In the genomic region with DNA sequence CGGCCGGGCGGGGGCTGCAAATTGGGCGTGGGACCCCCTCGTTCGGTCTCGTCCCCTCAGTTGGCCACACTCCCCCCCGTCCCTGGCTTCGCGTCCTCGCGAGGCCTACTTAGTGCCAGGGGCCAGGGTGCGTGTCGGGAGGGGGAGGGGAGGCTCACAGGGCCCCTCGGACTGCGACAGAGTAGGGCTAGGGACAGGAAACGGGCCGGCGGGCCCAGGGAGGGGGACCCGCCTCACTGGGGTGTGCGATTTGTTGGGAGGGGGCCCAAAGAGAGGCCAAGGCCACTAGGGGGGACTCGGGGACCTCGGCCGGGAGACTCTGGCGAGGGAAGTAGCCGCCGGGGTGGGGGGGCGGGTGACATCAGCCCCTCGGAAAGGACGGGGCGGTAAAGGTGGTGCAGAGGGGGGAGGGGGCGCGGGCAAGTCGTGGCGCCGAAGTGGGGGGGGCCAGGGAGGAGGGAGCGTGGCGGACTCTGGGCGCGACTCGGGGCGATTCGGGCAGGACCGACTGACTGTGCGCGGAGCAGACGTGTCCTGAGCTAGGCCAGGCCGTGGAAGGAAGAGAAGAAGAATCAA, we compare ENCODE assay signal across 8 mouse cellular contexts. TPM values are rescaled to one million over a fixed set of nuclear protein-coding genes. Genes with fewer than 3 reads are reported as not detected.
DNase-seq lines count a peak whose midpoint lies in the region; ATAC-seq lines count a peak whose summit lies in the region.

No protein-coding gene starts in this region.

- intact Hi-C loops in left cerebral cortex, postnatal 14 days (cut with DNase I), result loop anchor here (5.0 kb wide), 1 partner anchor 132 kb away; a partner anchor contains a TSS

- H3K4me2 ChIP-seq in hindbrain, embryonic 11.5 days (replicated peaks; ENCODE audit: low read depth, low read length), result peak overlapping the region; percentile 56

- ATAC-seq in hindbrain, embryonic 11.5 days (ENCODE audit: low FRiP score), result peak; percentile 74

- peak overlapping the region; percentile 99 for H3K9ac ChIP-seq in hindbrain, embryonic 11.5 days (ENCODE audit: low read depth, low read length)

- peak overlapping the region; percentile 100 for H3K27ac ChIP-seq in hindbrain, embryonic 11.5 days (ENCODE audit: low read depth, low read length)

- 0 out of 2 replicates have a peak, but pooled peaks cover 3% of the 10 kb centered on the region for H3K27me3 ChIP-seq in hindbrain, embryonic 11.5 days (ENCODE audit: control insufficient read depth, insufficient read depth, low read length)
- no peaks in the 10 kb centered on the region for H3K27me3 ChIP-seq in megakaryocyte, embryonic 14.5 days (replicated peaks)

- peak overlapping the region; percentile 95 for H3K4me3 ChIP-seq in hindbrain, embryonic 11.5 days (ENCODE audit: low read depth, low read length)
- peak overlapping the region; percentile 97 for H3K4me3 ChIP-seq in megakaryocyte, embryonic 14.5 days (replicated peaks)

- no peaks in the 10 kb centered on the region for H3K36me3 ChIP-seq in hindbrain, embryonic 11.5 days (ENCODE audit: control insufficient read depth, insufficient read depth, low read length)
- peaks cover 32% of the 10 kb centered on the region for H3K36me3 ChIP-seq in megakaryocyte, embryonic 14.5 days (replicated peaks; ENCODE audit: low read length)

- peak; percentile 70 for DNase-seq in R1 (ENCODE audit: low read depth, low spot score)
- DNase-seq in cerebellum, postnatal 10 days, result peak; percentile 91
- DNase-seq in frontal cortex, postnatal 10 days (ENCODE audit: low spot score in 2 of 2), result peak; percentile 70 to 75
- DNase-seq in hindbrain, embryonic 11.5 days (ENCODE audit: low spot score), result no peak
- peak; percentile 60 to 71 for DNase-seq in left cerebral cortex, postnatal 14 days (ENCODE audit: low spot score in 2 of 2)
- peak; percentile 66 for DNase-seq in right cerebral cortex, postnatal 25 days
- DNase-seq in urinary bladder, postnatal 4 days (ENCODE audit: low spot score in 2 of 2), result peak; percentile 72 to 78

- H3K9me3 ChIP-seq in hindbrain, embryonic 11.5 days (ENCODE audit: control insufficient read depth, low read length), result no peaks in the 10 kb centered on the region
- H3K9me3 ChIP-seq in megakaryocyte, embryonic 14.5 days, result peaks cover 9% of the 10 kb centered on the region

- 1% methylated on average over 40 of the region's 48 CpGs for WGBS in hindbrain, embryonic 11.5 days

- H3K4me1 ChIP-seq in hindbrain, embryonic 11.5 days (replicated peaks; ENCODE audit: control insufficient read depth, insufficient read depth, low read length), result peaks cover 2% of the 10 kb centered on the region; the same call in 1 of the 2 replicates
- peaks cover 45% of the 10 kb centered on the region for H3K4me1 ChIP-seq in megakaryocyte, embryonic 14.5 days

RNA-seq across cellular contexts. Expression of a gene that starts 15.8 kb away (rescaled TPM):
- polyA plus RNA-seq in hindbrain, embryonic 11.5 days (2014; fragmentation: Nextera tagmentation; extraction: Ambion mirVana), result 17.6 and 22.8 TPM in 2 replicates
- total RNA-seq in left cerebral cortex, postnatal 14 days (2021), result 1 to 10 TPM; 2.3 to 2.7 TPM
- 0.57 TPM in 1 of 2 replicates, not detected in the other for polyA plus RNA-seq in megakaryocyte, embryonic 14.5 days (2012; ENCODE audit: insufficient read depth, low replicate concordance)

RNA-seq across cellular contexts. Expression of a gene that starts 46.6 kb away (rescaled TPM):
- 1,233 and 1,244 TPM in 2 replicates for polyA plus RNA-seq in hindbrain, embryonic 11.5 days (2014; fragmentation: Nextera tagmentation; extraction: Ambion mirVana)
- total RNA-seq in left cerebral cortex, postnatal 14 days (2021), result 1,000 to 10,000 TPM; 1,818 to 2,021 TPM
- 1,157 and 1,276 TPM in 2 replicates for polyA plus RNA-seq in megakaryocyte, embryonic 14.5 days (2012; ENCODE audit: insufficient read depth, low replicate concordance)

Comparison
In these comparisons a context has a peak if more than half of its experiments do, and no peak if none do; other contexts are left out.
1. RNA of a gene that starts 15.8 kb away (polyA plus RNA-seq): 17.6 to 22.8 TPM in hindbrain, embryonic 11.5 days; 0.57 TPM in megakaryocyte, embryonic 14.5 days; every median in the first group is over 10 times any median in the second.